Mouse (Mus musculus) forebrain, embryonic 11.5 days (tissue): Measurements from ENCODE around the gene Pole2. TPM values are rescaled to one million over a fixed set of nuclear protein-coding genes. Genes with fewer than 3 reads are reported as not detected.

Source experiments
- microRNA-seq: library from miRNA; unstranded; fragments of <30 nt; microRNA quantifications from one replicate; pipeline ENCODE4, GENCODE M21; 2016; ENCODE audit not compliant: insufficient number of aligned reads
- polyA plus RNA-seq: library from polyadenylated mRNA; unstranded; fragments of >200 nt; fragmentation: Nextera tagmentation; extraction: Ambion mirVana; gene quantifications from 2 replicates; pipeline ENCODE4 v1.2.1, GENCODE M21; 2014

Gene Pole2
- polyA plus RNA-seq, 1 experiment from 2014 or later = 35.7 TPM

Small RNAs within 50 kb of the gene (microRNA-seq; reads per million reads assigned to microRNA genes)
- gene Gm47287 = not detected
- gene Gm47295 = not detected

Other genes starting within 250 kb of the Pole2 start
- 1,243 and 1,383 TPM in 2 replicates for gene Rps29, start 69.0 kb downstream of the Pole2 start, polyA plus RNA-seq
- 33.8 and 38.4 TPM in 2 replicates for gene Lrr1, start 59.4 kb downstream of the Pole2 start, polyA plus RNA-seq
- 436 and 487 TPM in 2 replicates for gene Rpl36al, start 44.1 kb downstream of the Pole2 start, polyA plus RNA-seq
- gene Mgat2, start 44.0 kb downstream of the Pole2 start, polyA plus RNA-seq = 40.6 and 42.3 TPM in 2 replicates
- gene Gm49383, start 31.1 kb downstream of the Pole2 start, polyA plus RNA-seq = 42.2 and 43.4 TPM in 2 replicates
- gene Dnaaf2, start 29.8 kb downstream of the Pole2 start, polyA plus RNA-seq = 17.1 and 20.0 TPM in 2 replicates
- 43.2 and 46.6 TPM in 2 replicates for gene Gm49384, start 23.9 kb downstream of the Pole2 start, polyA plus RNA-seq
- gene Klhdc1, start 13.0 kb upstream of the Pole2 start, polyA plus RNA-seq = 3.1 and 3.8 TPM in 2 replicates
- 237 and 242 TPM in 2 replicates for gene Klhdc2, start 68.5 kb upstream of the Pole2 start, polyA plus RNA-seq
- 92.2 and 98.0 TPM in 2 replicates for gene Nemf, start 129.0 kb upstream of the Pole2 start, polyA plus RNA-seq
- 48.7 and 59.7 TPM in 2 replicates for gene Arf6, start 144.0 kb upstream of the Pole2 start, polyA plus RNA-seq
- gene Gm9887, start 144.3 kb upstream of the Pole2 start, polyA plus RNA-seq = 0.80 and 2.3 TPM in 2 replicates